Mouse (Mus musculus) G1E-ER4 (cell line): ENCODE results near the gene Bcl7b. TPM values are rescaled to one million over a fixed set of nuclear protein-coding genes. Genes with fewer than 3 reads are reported as not detected.

ENCODE experiments used
- GATA1 ChIP-seq: IDR thresholded peaks from one replicate; pipeline ENCODE4 v1.8.0; 2012; ENCODE audit warnings: low read length, inconsistent platforms
- polyA plus RNA-seq: library from polyadenylated mRNA; stranded (reverse); fragments of >175 nt; gene quantifications from 2 replicates; pipeline ENCODE4 v1.2.3, GENCODE M21; 2012

Gene Bcl7b
- polyA plus RNA-seq, 1 experiment, result 69.4 TPM

DNA sequence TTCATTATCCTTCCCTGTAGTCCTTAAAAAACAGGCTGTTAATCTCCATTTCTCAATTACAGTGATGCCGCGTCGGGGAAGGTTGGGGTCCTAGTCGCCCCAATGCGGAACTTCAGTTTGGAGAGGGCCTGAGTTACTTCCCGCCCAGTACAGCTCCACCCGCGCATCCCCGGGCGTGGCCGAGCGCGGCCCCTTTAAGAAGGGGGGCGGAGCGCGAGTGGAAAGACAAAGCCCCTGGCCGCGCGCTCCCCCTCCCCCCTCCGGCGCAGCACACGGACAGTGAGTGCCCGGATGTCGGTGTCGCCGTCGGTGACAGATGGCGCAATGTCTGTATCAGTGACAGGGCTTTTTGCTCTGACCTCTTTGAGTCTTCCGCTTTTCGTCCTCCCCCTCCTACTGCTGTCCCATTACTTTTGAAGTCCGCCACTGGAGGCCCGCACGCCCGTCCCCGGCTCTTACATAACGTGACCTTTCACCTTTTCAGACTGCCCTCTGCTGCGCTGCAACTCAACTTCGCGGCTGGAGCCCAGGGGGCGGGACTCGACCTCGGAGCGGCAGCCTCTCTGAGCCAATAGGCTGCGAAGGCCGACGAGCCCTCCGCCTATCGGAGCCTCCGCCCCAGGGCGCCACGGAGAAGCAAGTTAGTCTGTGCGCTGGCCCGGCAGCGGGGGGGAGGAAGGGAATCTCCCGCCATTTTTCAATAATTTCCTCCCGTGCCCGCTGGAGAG lies 18.7 kb downstream of the Bcl7b start, which contains the start of gene Baz1b:
Gene Baz1b, plus strand, starts transcription at position 644 of the 728 bp plus-strand sequence.
- TF ChIP-seq GATA1, result no peak

DNA sequence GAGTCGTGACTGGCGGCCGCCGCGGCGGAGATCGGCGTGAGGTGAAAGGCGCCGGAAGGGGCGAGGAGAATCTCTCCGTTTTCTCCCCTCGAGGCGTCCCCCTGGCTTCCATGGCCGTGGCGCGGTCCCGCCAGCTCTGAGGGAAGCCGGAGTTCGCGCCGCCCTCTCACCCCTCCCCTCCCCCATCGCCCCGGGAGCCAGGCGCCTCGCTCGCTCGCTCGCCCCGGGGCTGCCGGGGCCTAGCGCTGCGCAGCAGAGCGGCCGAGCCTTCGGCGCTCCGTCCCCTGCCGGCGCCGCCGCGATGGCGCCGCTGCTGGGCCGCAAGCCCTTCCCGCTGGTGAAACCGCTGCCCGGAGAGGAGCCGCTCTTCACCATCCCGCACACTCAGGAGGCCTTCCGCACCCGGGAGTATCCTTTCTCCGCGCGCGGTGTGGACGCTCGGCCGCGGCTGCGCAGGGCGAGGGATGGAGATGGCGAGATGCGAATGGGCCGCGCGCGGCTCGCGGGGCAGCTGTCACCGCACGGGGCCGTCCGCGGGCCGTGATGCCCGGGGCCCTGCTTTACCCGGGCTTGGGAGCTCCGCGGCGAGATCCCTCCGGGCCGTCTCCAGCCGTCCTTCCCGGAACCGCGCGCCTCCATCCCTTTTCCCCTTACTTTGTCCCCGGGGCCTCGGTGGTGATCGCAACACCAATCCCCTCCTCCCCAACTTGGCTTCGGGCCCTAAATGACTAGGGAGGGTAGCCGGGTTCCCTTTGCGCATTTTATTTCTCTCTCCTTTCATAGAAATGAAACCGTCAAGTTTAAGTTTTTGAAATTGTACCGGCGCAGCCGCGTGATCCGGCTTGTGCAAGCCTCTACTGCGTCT lies 19.5 kb downstream of the Bcl7b start:
- no peak for TF ChIP-seq GATA1

DNA sequence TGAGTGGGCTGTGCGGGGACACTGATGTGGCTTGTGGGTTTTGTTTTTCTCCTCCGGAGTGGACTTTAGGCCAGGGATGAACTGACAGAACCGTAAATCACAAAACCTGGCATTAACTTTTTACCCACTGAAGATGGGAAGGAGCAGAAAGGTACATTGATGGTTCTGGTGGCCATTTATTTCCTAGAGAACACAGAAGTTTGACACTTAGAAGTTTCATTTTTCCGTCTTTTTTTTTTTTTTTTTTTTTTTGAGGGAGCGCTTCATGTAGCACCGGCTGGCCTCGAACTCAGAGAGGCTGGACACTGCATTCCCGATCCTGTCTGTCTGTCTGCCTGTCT lies 20.1 kb downstream of the Bcl7b start:
- no peak for TF ChIP-seq GATA1

DNA sequence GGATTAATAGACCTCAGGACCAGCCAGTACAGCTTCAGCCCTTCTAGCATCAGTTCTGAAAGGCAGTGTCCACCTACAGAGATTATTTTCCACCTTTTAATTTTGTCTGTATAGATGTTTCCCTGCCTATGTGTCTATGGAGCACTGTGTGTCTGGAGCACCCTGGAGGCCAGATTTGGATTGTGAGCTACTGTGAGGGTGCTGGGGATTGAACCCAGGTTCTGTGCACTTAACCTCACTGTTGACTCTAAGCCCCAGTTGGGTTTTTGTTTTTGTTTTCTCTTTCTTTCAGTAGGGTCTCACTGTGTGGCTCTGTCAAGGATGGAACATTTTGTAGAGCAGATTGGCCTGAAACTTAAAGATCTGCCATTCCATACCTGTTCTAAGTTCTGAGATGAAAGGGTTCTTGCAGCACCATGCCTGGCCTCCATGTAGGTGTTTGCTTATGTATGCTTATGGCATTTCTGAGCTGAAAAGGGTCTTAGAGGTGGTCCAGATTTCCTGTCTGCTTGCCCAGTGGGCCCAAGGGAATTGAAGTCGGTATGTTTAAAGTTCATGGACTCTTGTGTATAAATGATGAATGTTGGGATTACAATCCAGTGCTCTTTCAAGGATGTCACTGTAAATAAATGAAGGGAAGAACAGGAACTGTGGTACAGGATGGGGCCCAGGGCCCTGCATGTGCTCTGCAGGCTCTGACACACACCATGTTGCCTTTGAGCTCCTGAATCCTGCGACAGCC lies 21.4 kb downstream of the Bcl7b start:
- TF ChIP-seq GATA1, result no peak

DNA sequence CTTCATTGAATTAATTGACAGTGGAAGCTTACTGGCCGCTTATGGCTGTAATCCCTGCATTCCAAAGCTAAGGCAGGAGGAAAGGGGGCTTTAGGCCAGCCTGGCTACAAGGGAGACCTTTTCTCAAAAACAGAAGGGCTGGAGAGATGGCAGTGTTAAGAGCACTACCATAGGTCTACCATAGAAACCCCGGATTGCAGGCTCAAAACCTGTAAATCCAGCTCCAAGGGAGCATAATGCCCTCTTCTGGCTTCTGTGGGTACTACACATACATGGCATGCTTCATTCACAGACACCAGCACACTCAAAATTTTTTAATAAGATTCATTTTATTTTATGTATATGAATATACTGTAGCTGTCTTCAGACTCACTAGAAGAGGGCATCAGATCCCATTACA lies 23.5 kb downstream of the Bcl7b start:
- TF ChIP-seq GATA1, result no peak

DNA sequence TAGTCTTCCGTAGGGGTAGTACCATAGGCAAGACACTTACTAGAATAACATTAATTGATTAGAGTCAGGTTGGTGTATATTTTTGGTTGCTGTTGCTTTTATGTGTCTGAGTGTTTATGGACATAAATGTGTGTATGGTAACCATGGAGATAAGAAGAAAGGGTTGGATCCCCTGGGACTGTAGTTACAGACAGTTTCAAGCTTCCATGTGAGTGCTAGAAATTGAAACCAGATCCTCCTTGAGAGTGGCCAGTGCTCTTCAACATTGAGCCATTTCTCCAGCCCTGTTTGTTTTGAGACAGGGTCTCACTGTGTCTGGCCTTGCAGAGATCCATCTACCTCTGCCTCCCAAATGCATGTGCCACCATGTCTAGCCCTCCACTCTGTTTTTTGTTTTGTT lies 24.3 kb downstream of the Bcl7b start:
- TF ChIP-seq GATA1, result no peak

DNA sequence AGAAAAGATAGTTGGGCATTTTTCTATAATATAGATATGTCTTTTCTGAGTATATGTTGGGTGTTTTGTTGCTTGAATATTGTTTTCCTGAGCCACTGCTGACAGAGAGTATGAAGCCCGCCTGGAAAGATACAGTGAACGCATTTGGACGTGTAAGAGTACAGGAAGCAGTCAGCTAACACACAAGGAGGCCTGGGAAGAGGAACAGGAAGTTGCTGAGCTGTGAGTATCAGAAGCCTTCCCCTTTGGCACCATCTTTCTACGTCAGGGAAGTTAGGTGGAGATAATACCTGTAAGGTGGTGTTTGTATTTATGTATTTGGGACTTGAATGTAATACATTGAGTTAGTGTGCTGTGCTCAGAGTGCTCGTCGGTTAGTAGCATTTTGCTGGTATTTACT lies 28.3 kb downstream of the Bcl7b start:
- no peak for TF ChIP-seq GATA1

DNA sequence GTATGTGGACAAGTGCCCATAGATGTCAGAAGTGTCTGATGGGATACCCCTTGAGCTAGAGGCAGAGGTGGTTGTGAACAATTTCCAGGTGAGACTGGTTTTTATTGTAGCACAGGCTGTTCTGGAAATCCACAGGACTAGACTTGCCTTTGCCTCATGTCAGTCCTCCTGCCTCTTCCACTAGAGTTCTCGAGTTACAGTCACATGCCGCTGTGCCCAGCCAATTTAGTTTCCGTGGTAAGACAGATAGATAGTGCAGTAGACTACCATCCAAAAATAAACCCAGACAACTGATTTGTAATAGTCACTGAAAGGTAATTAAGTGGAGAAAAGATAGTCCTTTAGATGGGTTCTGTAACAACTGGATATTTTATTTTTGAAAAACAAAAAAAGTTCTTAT lies 34.7 kb downstream of the Bcl7b start:
- no peak for TF ChIP-seq GATA1

DNA sequence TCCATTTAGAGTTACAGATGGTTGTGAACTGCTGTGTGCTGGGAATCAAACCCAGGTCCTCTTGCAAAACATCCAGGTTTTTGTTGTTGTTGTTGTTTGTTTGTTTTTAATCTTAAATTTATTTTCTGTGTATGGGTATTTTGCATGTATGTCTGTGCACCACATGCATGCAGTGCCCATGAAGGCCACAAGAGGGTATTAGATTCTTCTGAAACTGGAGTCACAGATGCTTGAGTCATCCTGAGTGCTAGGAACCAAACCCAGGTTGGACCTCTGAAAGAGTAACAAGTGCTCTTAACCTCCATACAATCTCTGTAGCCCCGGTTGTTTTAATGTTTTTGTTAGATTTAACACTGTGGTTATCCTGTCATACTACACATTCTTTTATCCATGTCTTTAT lies 40.1 kb downstream of the Bcl7b start:
- no peak for TF ChIP-seq GATA1

DNA sequence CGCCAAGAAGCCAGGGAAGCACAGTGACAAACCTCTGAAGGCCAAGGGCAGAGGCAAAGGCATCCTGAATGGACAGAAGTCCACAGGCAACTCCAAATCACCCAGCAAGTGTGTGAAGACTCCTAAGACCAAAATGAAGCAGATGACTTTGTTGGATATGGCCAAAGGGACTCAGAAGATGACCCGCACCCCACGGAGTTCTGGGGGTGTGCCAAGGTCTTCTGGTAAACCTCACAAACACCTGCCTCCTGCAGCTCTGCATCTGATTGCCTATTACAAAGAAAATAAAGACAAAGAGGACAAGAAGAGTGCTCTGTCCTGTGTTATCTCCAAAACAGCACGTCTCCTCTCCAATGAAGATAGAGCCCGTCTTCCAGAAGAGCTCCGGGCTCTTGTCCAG lies 48.8 kb downstream of the Bcl7b start:
- TF ChIP-seq GATA1, result no peak

DNA sequence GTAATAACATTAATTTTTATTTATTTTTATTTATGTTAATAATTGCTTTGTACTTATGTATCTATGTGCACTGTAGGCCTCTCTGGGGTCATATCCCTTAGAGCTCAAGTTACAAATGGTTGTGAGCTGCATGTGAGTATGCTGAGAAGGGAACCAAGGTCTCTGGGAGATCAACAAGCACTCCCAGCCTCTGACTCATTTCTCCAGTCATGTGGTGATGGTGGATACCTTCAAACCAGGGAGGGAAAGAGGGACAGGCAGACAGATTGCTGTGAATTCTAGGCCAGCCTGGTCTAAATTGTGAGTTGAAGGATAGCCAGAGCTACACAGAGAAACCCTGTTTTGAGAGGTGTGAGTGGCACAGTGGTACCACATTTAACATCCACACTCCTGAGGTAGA lies 52.9 kb downstream of the Bcl7b start:
- no peak for TF ChIP-seq GATA1

DNA sequence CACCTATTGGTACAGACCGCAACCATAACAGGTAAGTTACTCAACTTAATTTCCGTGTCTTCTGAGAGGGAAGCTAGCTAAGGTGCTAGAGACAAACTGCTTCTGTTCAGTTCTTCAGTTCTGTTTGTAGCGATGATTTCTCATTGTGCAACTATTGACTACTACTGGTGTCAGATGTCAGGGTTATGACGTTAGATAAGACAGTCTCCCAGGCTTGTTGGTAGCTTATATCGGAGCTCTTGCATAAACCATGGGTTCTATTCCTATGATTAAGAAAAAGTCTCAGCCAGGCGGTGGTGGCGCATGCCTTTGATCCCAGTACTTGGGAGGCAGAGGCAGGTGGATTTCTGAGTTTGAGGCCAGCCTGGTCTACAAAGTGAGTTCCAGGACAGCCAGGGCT lies 54.0 kb downstream of the Bcl7b start:
- no peak for TF ChIP-seq GATA1

DNA sequence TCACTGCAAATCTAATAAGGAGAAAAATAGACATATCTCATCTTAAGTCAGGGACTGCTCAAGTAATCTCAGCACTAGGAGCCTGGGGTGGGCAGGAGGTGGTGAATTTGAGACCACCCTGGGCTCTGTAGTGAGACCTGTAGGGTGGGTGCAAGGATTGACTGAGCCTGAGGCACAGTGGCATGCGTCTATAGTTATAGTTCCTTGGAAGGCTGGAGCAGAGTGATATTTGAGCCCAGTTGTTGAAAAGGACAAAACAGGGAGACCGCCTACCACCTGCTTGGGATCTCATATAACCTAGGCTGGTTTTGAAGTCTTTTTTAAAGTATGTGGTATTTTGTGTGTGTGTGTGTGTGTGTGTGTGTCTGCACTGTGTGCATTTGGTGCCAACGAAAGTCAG lies 56.1 kb downstream of the Bcl7b start:
- no peak for TF ChIP-seq GATA1

DNA sequence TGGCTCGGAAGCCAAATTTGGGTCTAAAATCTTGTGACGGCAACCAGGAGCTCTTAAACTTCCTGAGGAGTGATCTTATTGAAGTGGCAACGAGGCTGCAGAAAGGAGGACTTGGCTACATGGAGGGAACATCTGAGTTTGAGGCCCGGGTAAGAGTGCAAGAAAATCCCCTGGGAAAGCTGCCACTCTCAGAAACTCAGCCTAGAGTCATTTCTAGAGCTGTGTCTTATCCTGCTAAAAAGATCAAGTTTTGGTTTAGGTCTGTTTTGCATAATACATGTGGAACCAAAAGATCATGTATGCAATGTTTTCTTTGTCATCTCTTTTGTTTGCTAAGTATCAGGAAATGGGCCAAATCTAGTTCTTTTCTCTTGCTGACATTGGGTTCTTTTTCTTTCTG lies 62.1 kb downstream of the Bcl7b start:
- TF ChIP-seq GATA1, result no peak

Other genes with a start within 250 kb of the Bcl7b start
- 13.0 and 13.9 TPM in 2 replicates for gene Mettl27, start 235.9 kb upstream of the Bcl7b start, polyA plus RNA-seq
- gene Cldn4, start 221.3 kb upstream of the Bcl7b start, polyA plus RNA-seq, result 0.04 TPM in 1 of 2 replicates, not detected in the other
- not detected in 2 replicates for gene Cldn3, start 182.1 kb upstream of the Bcl7b start, polyA plus RNA-seq
- 78.8 and 94.7 TPM in 2 replicates for gene Abhd11, start 159.1 kb upstream of the Bcl7b start, polyA plus RNA-seq
- gene Stx1a, start 144.8 kb upstream of the Bcl7b start, polyA plus RNA-seq, result 7.6 and 7.9 TPM in 2 replicates
- gene Dnajc30, start 104.1 kb upstream of the Bcl7b start, polyA plus RNA-seq, result 70.2 and 77.4 TPM in 2 replicates
- 226 and 260 TPM in 2 replicates for gene Bud23, start 103.3 kb upstream of the Bcl7b start, polyA plus RNA-seq
- 0.37 and 0.59 TPM in 2 replicates for gene Vps37d, start 90.0 kb upstream of the Bcl7b start, polyA plus RNA-seq
- gene Mlxipl, start 78.4 kb upstream of the Bcl7b start, polyA plus RNA-seq, result not detected in 2 replicates
- 19.8 and 25.0 TPM in 2 replicates for gene Tbl2, start 18.6 kb upstream of the Bcl7b start, polyA plus RNA-seq
- 54.9 and 58.9 TPM in 2 replicates for gene Baz1b, start 19.0 kb downstream of the Bcl7b start, polyA plus RNA-seq
- gene Fzd9, start 82.9 kb downstream of the Bcl7b start, polyA plus RNA-seq, result 3.9 and 5.0 TPM in 2 replicates
- not detected in 2 replicates for gene Fkbp6, start 181.8 kb downstream of the Bcl7b start, polyA plus RNA-seq
- not detected in 2 replicates for gene Trim50, start 185.0 kb downstream of the Bcl7b start, polyA plus RNA-seq
- 26.5 and 29.1 TPM in 2 replicates for gene Nsun5, start 201.7 kb downstream of the Bcl7b start, polyA plus RNA-seq
- gene Pom121, start 226.3 kb downstream of the Bcl7b start, polyA plus RNA-seq, result 133 and 170 TPM in 2 replicates